Mouse (Mus musculus) testis, postnatal 10 days (tissue): ENCODE measurements at regions not wholly inside any gene's neighbourhood (a gene's known extent, or its start where the extent isn't known, plus 50 kb on each side); places are given as distances from the start of the nearest gene placed in this dataset.

ENCODE experiments used
- DNase-seq: peaks from one replicate; pipeline ENCODE4 v3.0.0; 2021; ENCODE audit warnings: low spot score

DNA sequence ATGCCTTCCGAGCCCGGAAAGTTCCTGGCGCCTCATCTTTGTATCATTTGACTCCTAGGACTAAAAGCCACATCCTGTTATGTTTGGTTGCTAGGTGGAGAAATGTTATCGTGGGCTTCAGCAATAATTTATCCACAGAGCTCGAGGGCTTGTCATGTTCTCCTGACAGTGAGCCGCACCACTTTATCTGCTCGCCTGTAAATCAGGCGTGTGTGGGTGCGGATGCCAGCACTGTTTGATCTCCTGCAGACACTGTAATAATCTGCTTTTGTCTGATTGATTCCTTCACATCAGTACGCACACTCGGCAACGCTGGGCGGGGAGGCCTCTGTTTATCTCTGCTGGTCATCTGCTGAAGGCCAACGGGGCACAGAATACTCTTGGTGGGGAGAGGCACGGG lies 178.5 kb upstream of the Zfp64 start:
- DNase-seq: no peak

DNA sequence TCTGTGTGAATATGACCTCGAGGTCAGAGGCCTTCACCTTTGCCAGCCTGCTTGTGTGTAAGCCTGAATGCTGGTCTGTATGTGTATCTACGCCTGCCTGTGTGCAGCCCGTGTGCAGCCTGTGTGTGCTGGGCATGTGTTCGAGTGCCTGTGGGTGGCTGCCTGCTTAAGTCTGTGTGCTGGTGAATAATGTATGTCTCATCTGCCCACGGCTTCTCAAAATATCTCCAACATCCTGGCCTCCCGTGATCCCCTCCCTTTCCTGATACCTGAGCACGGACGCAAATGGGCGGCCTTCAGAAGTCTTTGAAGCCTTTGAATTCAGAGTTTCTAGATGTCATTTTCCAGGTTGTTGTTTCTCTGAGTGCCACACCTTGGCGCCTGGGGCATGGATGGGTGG lies 170.1 kb upstream of the Zfp64 start:
- DNase-seq: no peak

DNA sequence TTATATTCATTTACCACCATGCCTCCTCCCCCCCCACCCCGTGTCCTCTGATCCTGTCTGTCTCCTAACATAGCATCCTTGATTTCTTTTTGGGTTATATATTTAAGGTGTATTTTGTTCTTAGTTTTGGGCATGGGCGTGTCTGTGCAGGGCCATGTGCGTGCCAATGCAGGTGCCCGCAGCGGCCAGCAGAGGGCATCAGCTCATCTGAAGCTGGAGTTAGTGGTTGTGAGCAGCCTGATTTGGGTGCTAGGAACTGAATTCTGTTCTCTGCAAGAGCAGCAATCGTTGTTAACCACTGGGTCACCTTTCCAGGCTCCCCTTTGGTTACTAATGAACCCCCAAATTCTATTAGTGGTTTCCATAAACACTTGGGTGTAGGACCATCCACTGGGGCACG lies 167.5 kb upstream of the Zfp64 start:
- DNase-seq: no peak

GRCm38 (mm10) chr2:169116841-169117240 lies 161.5 kb upstream of the Zfp64 start:
- DNase-seq: no peak

- DNase-seq: no peak
These were observed 153.7 kb upstream of the Zfp64 start for GRCm38 (mm10) chr2:169109044-169109443.

- DNase-seq: peak; percentile 81
These were observed 152.7 kb upstream of the Zfp64 start for GRCm38 (mm10) chr2:169108037-169108436.

GRCm38 (mm10) chr2:169101506-169102261 lies 146.3 kb upstream of the Zfp64 start:
- DNase-seq: no peak

DNA sequence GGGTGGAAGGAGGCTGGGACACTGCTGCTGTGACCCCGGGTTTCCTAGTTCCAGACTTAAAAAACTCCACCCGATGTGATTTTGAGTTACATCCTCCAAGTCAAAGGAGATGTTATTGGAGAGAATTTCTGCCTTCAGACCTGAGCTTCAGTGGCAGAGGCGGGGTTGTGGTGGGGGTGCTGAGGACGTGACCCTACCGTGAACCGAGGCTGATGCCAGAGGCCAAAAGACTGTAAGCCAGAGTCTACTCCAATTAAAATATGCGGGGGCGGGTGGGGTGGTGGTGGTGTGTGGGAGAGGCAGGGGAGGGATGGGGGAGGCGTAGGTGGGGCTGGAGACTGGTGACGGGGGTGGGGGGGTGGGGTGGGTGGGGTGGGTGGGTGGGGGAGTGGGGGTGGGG lies 145.1 kb upstream of the Zfp64 start:
- DNase-seq: no peak

DNA sequence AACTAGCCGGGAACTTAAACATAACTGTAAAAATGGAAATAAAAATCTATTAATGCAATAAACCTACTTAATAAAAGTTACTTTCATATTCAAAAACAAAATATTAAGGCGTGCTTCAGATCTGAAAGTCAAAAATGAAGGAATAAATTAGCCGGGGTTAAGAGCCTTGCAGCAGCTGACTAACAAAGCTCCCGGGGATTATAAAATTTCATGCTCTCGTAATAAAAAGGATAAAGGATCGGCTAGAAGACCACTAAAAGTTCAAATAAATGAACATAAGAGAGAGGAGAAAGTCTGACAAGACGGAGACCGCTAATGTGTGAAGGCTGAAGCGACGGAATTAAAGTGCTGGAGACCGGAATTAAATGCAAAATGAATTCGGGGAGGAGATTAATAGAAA lies 144.3 kb upstream of the Zfp64 start:
- no peak for DNase-seq

GRCm38 (mm10) chr2:169098591-169098990 lies 143.2 kb upstream of the Zfp64 start:
- DNase-seq: no peak

GRCm38 (mm10) chr2:169094011-169094754 lies 138.8 kb upstream of the Zfp64 start:
- DNase-seq: no peak

DNA sequence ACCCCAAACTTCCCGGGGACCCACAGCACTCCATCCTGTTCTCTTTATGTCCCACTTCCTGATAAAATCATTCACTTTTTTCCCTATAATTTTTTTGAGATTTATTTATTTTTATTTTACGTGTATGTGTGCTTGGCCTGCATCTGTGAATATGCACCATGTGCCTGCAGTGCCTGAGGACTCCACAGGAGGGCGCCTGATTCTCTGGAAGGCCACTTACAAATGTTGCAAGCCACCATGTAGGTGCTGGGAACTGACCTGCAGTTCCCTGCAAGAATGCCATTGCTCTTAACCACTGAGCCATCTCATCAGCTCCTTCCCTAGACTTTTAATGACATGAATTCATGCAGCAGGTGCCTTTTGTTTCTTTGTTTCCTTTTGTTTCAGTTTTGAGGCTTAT lies 134.9 kb upstream of the Zfp64 start:
- DNase-seq: peak; percentile 51

DNA sequence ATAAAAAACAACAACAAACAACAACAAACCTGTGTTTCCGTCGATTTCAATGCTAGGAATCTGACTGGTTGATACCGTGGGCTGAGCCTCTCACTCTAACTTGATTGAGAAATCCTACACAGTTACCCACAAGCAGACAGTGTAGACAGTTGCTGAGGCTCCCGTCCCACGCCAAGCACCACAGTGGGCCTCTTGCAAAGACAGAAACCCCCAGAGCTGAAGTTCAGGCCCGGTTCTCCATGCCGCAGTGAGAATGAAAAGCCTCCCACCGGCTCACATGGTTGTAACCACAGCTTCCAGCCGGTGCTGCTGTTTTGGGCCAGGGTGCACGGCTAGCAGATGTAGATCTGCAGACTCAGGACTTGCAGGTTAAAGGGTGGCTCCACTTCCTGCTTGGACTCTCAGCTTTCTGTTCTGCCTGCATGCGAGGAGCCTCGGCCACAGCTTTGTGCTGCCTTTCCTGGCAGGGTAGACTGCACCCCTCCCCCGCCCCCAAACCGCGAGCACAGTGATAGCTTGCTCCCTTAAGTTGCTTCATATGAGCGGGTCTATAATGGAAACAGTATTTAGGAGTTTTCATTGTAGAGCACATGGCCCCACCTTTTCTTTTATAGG lies 133.6 kb upstream of the Zfp64 start:
- no peak for DNase-seq

- no peak for DNase-seq
These were observed 132.9 kb upstream of the Zfp64 start for GRCm38 (mm10) chr2:169088301-169088700.

- DNase-seq: no peak
These were observed 115.9 kb upstream of the Zfp64 start for GRCm38 (mm10) chr2:169071267-169071666.

GRCm38 (mm10) chr2:169065166-169065698 lies 109.8 kb upstream of the Zfp64 start:
- DNase-seq: no peak

DNA sequence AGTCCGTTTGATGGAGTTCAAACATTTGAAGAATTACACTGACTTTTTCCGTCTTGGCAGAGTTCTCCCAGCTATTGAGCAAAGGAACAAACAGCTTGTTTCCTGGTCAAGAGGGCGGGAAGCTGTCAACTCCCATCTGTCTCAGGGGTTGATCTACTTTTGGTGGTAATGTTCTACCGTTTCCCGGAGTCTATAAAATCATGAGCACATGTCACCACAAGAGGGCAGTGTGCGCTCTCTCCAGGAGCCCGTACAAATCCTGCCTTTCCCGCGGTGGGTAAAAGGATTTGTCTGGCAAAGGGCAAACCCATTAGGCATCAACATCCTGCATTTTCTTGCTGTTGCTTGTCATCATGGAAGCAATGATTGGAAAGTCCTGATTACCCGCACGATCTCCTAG lies 106.1 kb upstream of the Zfp64 start:
- peak; percentile 89 for DNase-seq

GRCm38 (mm10) chr2:169060495-169060894 lies 105.1 kb upstream of the Zfp64 start:
- no peak for DNase-seq

- DNase-seq: peak; percentile 51
These were observed 102.4 kb upstream of the Zfp64 start for GRCm38 (mm10) chr2:169057831-169058230.

- DNase-seq: no peak
These were observed 94.6 kb upstream of the Zfp64 start for GRCm38 (mm10) chr2:169049947-169050346.

- DNase-seq: no peak
These were observed 86.4 kb upstream of the Zfp64 start for GRCm38 (mm10) chr2:169041748-169042147.

DNA sequence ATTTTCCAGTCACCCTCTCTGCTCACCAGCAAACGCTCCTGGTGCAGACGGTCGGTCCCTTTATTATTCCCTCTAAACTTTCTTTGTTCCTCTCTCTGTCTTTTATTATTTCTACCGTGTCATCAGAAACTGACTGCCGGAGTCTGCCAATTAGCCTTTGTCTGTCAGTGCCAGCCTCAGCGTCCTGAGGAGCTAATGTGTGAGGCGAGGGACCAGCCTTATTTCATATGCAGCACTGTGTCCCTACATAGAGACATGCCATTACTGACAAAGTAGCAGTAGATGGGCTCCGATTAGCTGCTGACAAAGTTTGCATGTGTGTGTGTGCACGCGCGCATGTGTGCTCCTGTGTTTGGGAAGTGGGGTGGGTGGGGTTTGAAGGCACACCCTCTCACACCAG lies 82.6 kb upstream of the Zfp64 start:
- no peak for DNase-seq

- no peak for DNase-seq
These were observed 82.1 kb upstream of the Zfp64 start for GRCm38 (mm10) chr2:169037519-169037918.
